Mouse (Mus musculus) stomach, postnatal 0 days (tissue): ENCODE measurements around the gene Siae.

Experiments used
- CTCF ChIP-seq: IDR thresholded peaks from 2 replicates; pipeline ENCODE4 v1.5.1; 2016; ENCODE audit warnings: antibody characterized with exemption, low read depth, mild to moderate bottlenecking, moderate library complexity
- EP300 ChIP-seq: optimal IDR thresholded peaks from 2 replicates; pipeline ENCODE3; 2016; ENCODE audit warnings: antibody characterized with exemption

GRCm38 (mm10) chr9:37616770-37617169, 61.3 kb downstream of the Siae start:
- TF ChIP-seq CTCF (peak; percentile 86), EP300 (no peak)
